Mouse (Mus musculus) midbrain, postnatal 0 days (tissue): Measurements from ENCODE around the gene Timm13. TPM values are rescaled to one million over a fixed set of nuclear protein-coding genes. Genes with fewer than 3 reads are reported as not detected.
A peak's percentile ranks its signal among the peaks of the same experiment; 100 is the strongest.

Experiments used
- ATAC-seq: fragments of 200-750 bp; cut with Nextera tagmentation; 2 replicates; pipeline ENCODE4 v1.8.0; 2017; ENCODE audit warnings: moderate number of reproducible peaks, mild to moderate bottlenecking, moderate TSS enrichment, moderate library complexity; ENCODE audit not compliant: low FRiP score
- DNase-seq: peaks from one replicate; pipeline ENCODE4 v3.0.0-alpha.2; 2015; ENCODE audit warnings: low spot score
- H3K27ac ChIP-seq: fragments of 300-500 bp; sonication (generic); 2 replicates; pipeline ENCODE4 v1.5.1; 2014; ENCODE audit warnings: low read depth, mild to moderate bottlenecking, low read length, mixed read lengths
- H3K27me3 ChIP-seq: fragments of 300-500 bp; sonication (generic); 2 replicates; pipeline ENCODE4 v1.6.1; 2014; ENCODE audit warnings: low read length, control low read depth, mixed read lengths; ENCODE audit not compliant: insufficient read depth
- H3K36me3 ChIP-seq: fragments of 300-500 bp; sonication (generic); 2 replicates; pipeline ENCODE4 v1.6.1; 2014; ENCODE audit warnings: low read length, control low read depth, mixed read lengths; ENCODE audit not compliant: insufficient read depth
- H3K4me1 ChIP-seq: fragments of 300-500 bp; sonication (generic); 2 replicates; pipeline ENCODE4 v1.6.1; 2014; ENCODE audit warnings: mild to moderate bottlenecking, control low read depth, antibody characterized with exemption, low read length, mixed read lengths; ENCODE audit not compliant: insufficient read depth
- H3K4me2 ChIP-seq: fragments of 300-500 bp; sonication (generic); 2 replicates; pipeline ENCODE4 v1.6.1; 2014; ENCODE audit warnings: low read depth, mild to moderate bottlenecking, low read length, mixed read lengths; ENCODE audit not compliant: poor library complexity, severe bottlenecking
- H3K4me3 ChIP-seq: fragments of 300-500 bp; sonication (generic); 2 replicates; pipeline ENCODE4 v1.5.1; 2014; ENCODE audit warnings: low read depth, mild to moderate bottlenecking, low read length, moderate library complexity
- H3K9ac ChIP-seq: fragments of 300-500 bp; sonication (generic); replicated peaks from 2 replicates; pipeline ENCODE4 v1.6.1; 2014; ENCODE audit warnings: mild to moderate bottlenecking, low read length, moderate library complexity, mixed read lengths; ENCODE audit not compliant: poor library complexity, severe bottlenecking
- H3K9me3 ChIP-seq: fragments of 300-500 bp; sonication (generic); 2 replicates; pipeline ENCODE4 v1.6.1; 2016; ENCODE audit warnings: low read length, control low read depth
- CTCF ChIP-seq: IDR thresholded peaks from 2 replicates; pipeline ENCODE4 v1.5.1; 2016; ENCODE audit warnings: antibody characterized with exemption, mild to moderate bottlenecking
- WGBS: fragments of 180-500 bp; shearing (Covaris S2); extraction: QIAGEN DNeasy Blood & Tissue Kit; methylation state at CpG from one replicate; pipeline ENCODE4 v1.1.7; 2014; 5-methylcytosine and 5-hydroxymethylcytosine counted together
- polyA plus RNA-seq: library from polyadenylated mRNA; unstranded; fragments of >200 nt; fragmentation: Nextera tagmentation; extraction: Ambion mirVana; gene quantifications from 2 replicates; pipeline ENCODE4 v1.2.1, GENCODE M21; 2015
- total RNA-seq: library from RNA; depleted of rRNA; stranded (reverse); fragments of >200 nt; gene quantifications from 2 replicates; pipeline ENCODE4 v1.2.3, GENCODE M21; 2014

Gene Timm13
- total and polyA plus RNA-seq, 2 experiments from 2014 or later, result 267 to 362 TPM

DNA sequence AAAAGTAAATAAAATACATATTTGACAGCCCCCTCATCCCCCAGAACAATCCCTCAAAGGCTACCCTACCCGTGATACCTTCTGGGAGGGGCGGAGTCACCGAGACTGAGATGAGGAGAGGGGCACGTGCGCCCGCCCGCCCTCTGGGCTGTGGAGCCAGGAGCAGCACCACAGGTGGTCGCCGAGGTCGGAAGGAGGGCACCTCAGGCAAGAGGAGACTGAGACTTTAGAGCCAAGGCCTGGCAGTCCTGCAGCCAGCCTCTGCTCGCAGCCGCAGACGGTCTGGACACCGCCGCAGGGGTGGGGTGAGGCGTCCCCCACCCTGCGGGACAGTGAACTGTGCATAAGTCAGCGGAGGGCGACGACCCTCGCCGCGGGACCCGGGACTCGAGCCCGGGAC, 30.9 kb upstream of the Timm13 start:
- no peaks in the 10 kb centered on the region for H3K9me3 ChIP-seq
- peak overlapping the region; percentile 48; the same call in 1 of the 2 replicates for H3K4me3 ChIP-seq
- H3K9ac ChIP-seq, result no peak overlapping the region
- peak overlapping the region; percentile 87 for H3K4me2 ChIP-seq
- H3K4me1 ChIP-seq, result peaks cover 19% of the 10 kb centered on the region
- WGBS, result under 1% methylated on average over 26 of the region's 26 CpGs
- no peak overlapping the region for H3K27ac ChIP-seq
- peaks cover 48% of the 10 kb centered on the region for H3K27me3 ChIP-seq
- DNase-seq, result no peak
- TF ChIP-seq CTCF, result no peak
- no peak for ATAC-seq
- H3K36me3 ChIP-seq, result no peaks in the 10 kb centered on the region

DNA sequence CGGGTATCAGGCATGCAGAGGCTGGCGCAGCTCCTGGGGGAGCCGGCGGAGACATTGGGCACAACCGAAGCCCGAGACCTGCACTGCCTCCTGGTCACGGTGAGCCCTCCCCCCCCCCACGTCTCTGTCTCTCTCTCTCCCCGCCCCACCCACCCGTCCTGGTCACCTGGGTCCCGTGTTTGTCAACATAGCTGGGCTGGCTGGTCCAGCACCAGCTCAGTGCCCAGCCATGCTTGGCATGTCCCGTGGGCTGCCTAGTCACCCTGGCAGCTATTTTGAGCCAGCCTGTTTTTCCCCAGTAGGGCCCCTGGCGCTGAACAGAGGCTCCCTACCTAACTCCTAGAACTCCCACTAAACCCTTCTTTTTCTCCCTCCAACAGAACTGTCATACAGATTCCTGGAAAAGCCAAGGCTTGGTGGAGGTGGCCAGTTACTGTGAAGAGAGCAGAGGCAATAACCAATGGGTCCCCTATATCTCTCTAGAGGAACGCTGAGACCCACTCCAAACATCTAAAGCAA, 30.4 kb upstream of the Timm13 start:
- peaks cover 14% of the 10 kb centered on the region for H3K4me1 ChIP-seq
- no peaks in the 10 kb centered on the region for H3K9me3 ChIP-seq
- TF ChIP-seq CTCF, result no peak
- WGBS, result 3% methylated on average over 14 of the region's 14 CpGs
- DNase-seq (peak; percentile 53), ATAC-seq (no peak)
- H3K36me3 ChIP-seq, result no peaks in the 10 kb centered on the region
- H3K9ac ChIP-seq, result no peak overlapping the region
- no peak overlapping the region for H3K27ac ChIP-seq
- H3K4me2 ChIP-seq, result peak overlapping the region; percentile 87
- peak overlapping the region; percentile 48 for H3K4me3 ChIP-seq
- H3K27me3 ChIP-seq, result peaks cover 44% of the 10 kb centered on the region

DNA sequence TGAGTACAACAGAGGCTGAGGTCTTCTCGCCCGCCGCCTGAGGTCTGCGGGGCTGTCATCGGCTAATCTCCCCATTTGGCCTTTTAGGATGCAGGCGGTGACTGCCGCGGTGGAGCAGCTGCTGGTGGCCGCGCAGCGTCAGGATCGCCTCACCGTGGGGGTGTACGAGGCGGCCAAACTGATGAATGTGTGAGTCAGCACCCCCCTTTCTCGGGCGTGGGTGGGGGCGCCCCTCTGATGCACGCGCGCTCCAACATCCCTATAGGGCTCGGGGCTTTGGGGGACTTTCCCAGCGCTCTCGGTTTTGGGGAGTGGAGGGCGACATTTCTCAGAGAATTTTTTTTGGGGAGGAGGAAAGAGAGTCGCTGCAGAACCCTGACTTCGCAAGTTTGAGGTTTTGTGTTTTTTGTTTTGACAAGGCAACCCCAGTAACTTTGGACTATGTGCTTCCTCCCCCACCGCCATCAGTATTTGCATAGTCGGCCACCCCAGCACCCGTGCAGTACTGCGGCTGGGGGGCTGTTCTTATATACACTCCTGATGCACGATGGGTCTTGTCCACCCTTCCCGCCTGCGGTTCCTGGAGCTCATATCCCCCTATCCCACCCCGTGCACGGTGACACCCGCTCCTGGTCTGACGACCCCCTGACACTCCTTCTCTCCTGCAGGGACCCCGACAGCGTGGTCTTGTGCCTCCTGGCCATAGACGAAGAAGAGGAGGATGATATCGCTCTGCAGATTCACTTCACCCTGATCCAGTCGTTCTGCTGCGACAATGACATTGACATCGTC, 29.8 kb upstream of the Timm13 start:
- H3K4me2 ChIP-seq, result peak overlapping the region; percentile 87

GRCm38 (mm10) chr10:80929299-80930226, 28.8 kb upstream of the Timm13 start, which contains the start of gene Gadd45b:
TSS of gene Gadd45b (plus strand) at chr10:80930073.
- peak; percentile 92 for ATAC-seq
- no peak for TF ChIP-seq CTCF
- Histone ChIP-seq H3K9ac (peak within 1 kb of the TSS; percentile 66), H3K9me3 (no peaks in the 10 kb centered on the region), H3K4me1 (peaks cover 11% of the 10 kb centered on the region; the same call in 1 of the 2 replicates), H3K27ac (peak within 1 kb of the TSS; percentile 44; the same call in 1 of the 2 replicates), H3K4me3 (peak within 1 kb of the TSS; percentile 48), H3K4me2 (peak within 1 kb of the TSS; percentile 87), H3K36me3 (no peaks in the 10 kb centered on the region), H3K27me3 (peaks cover 31% of the 10 kb centered on the region)
- WGBS, result under 1% methylated on average over 56 of the region's 56 CpGs
- DNase-seq, result peak; percentile 99

More for the DNA sequence above, 29.8 kb upstream of the Timm13 start:
- H3K27ac ChIP-seq, result no peak overlapping the region
- H3K36me3 ChIP-seq, result no peaks in the 10 kb centered on the region
- peak overlapping the region; percentile 48 for H3K4me3 ChIP-seq
- no peak for TF ChIP-seq CTCF
- no peak for ATAC-seq
- under 1% methylated on average over 42 of the region's 45 CpGs for WGBS
- no peak for DNase-seq
- peaks cover 11% of the 10 kb centered on the region; the same call in 1 of the 2 replicates for H3K4me1 ChIP-seq
- peak overlapping the region; percentile 40; the same call in 1 of the 2 replicates for H3K9ac ChIP-seq
- H3K27me3 ChIP-seq, result peaks cover 38% of the 10 kb centered on the region
- no peaks in the 10 kb centered on the region for H3K9me3 ChIP-seq

GRCm38 (mm10) chr10:80928586-80929298, 28.0 kb upstream of the Timm13 start:
- Histone ChIP-seq H3K27ac (0 out of 2 replicates have a peak overlapping the region, but pooled peaks have one; percentile 44), H3K36me3 (no peaks in the 10 kb centered on the region), H3K4me3 (peak overlapping the region; percentile 48), H3K9ac (peak overlapping the region; percentile 66), H3K4me1 (peaks cover 11% of the 10 kb centered on the region; the same call in 1 of the 2 replicates), H3K4me2 (peak overlapping the region; percentile 87), H3K9me3 (no peaks in the 10 kb centered on the region), H3K27me3 (peaks cover 23% of the 10 kb centered on the region)
- TF ChIP-seq CTCF, result peak; percentile 93
- peak; percentile 88 for DNase-seq
- WGBS, result under 1% methylated on average over 47 of the region's 48 CpGs
- ATAC-seq, result peak; percentile 28; the same call in 1 of the 2 replicates
